Mouse (Mus musculus) spleen, postnatal 4 days (tissue): ENCODE measurements around the gene Pfkp.

ENCODE experiments used
- DNase-seq, 2 experiments: peaks; one replicate each; pipeline ENCODE4 v3.0.0; 2022; ENCODE audit warnings: low spot score in 2 of 2

Gene Pfkp

GRCm38 (mm10) chr13:6648669-6649233 lies at the start of gene Pfkp:
TSS of gene Pfkp (minus strand) at chr13:6648777.
- peak; percentile 84 to 92 for DNase-seq

GRCm38 (mm10) chr13:6690607-6691006 lies 42.0 kb upstream of the Pfkp start:
- no peak for DNase-seq

- DNase-seq, result peak; percentile 54 to 84
Observed at GRCm38 (mm10) chr13:6689962-6690361, 41.4 kb upstream of the Pfkp start.

- no peak for DNase-seq
Observed at GRCm38 (mm10) chr13:6688790-6689433, 40.3 kb upstream of the Pfkp start.

- no peak for DNase-seq
Observed at GRCm38 (mm10) chr13:6666887-6667286, 18.3 kb upstream of the Pfkp start.

- DNase-seq, result no peak
Observed at GRCm38 (mm10) chr13:6665506-6665905, 16.9 kb upstream of the Pfkp start.

- DNase-seq, result peak in 1 of 2 experiments; percentile 38
Observed at GRCm38 (mm10) chr13:6664216-6664615, 15.6 kb upstream of the Pfkp start.

- no peak for DNase-seq
Observed at GRCm38 (mm10) chr13:6659314-6659713, 10.7 kb upstream of the Pfkp start.

GRCm38 (mm10) chr13:6657300-6657699 lies 8.7 kb upstream of the Pfkp start:
- no peak for DNase-seq

GRCm38 (mm10) chr13:6649542-6649941 lies 965 bp upstream of the Pfkp start:
- no peak for DNase-seq

GRCm38 (mm10) chr13:6647992-6648668 lies 447 bp downstream of the Pfkp start:
- DNase-seq, result no peak

GRCm38 (mm10) chr13:6647067-6647991 lies 1.2 kb downstream of the Pfkp start:
- DNase-seq, result peak; percentile 61 to 82

- DNase-seq, result no peak
Observed at GRCm38 (mm10) chr13:6646674-6647066, 1.9 kb downstream of the Pfkp start.

GRCm38 (mm10) chr13:6646266-6646665 lies 2.3 kb downstream of the Pfkp start:
- DNase-seq, result no peak

GRCm38 (mm10) chr13:6643968-6644367 lies 4.6 kb downstream of the Pfkp start:
- DNase-seq, result no peak

GRCm38 (mm10) chr13:6643026-6643425 lies 5.6 kb downstream of the Pfkp start:
- no peak for DNase-seq

GRCm38 (mm10) chr13:6642453-6642852 lies 6.1 kb downstream of the Pfkp start:
- no peak for DNase-seq

- DNase-seq, result no peak
Observed at GRCm38 (mm10) chr13:6641497-6641896, 7.1 kb downstream of the Pfkp start.

- no peak for DNase-seq
Observed at GRCm38 (mm10) chr13:6639507-6640030, 9.0 kb downstream of the Pfkp start.

- no peak for DNase-seq
Observed at GRCm38 (mm10) chr13:6638976-6639375, 9.6 kb downstream of the Pfkp start.

- no peak for DNase-seq
Observed at GRCm38 (mm10) chr13:6638425-6638824, 10.2 kb downstream of the Pfkp start.
